Mouse (Mus musculus) mouse embryonic stem cell (cell line): ENCODE results near the gene Tti1.
"Not testable (repeated sequence)": the region's sequence is repeated elsewhere in the genome, so short reads cannot be mapped to it uniquely, and the experiment has no call there.

Source experiments
- in situ Hi-C, 2 experiments: fragments of 300-500 bp; cut with MboI; formaldehyde crosslinking; loops; 1 replicate in 1 of 2; 3 replicates in 1 of 2; pipeline ENCODE4 v1.14.3; 2019 to 2020; ENCODE audit warnings: low sequenced_read_pairs in 2 of 2, low pct_unique_long_range_greater_than_20kb in 1 of 2, mixed read lengths in 1 of 2; ENCODE audit not compliant: unreplicated experiment in 1 of 2

Gene Tti1

DNA sequence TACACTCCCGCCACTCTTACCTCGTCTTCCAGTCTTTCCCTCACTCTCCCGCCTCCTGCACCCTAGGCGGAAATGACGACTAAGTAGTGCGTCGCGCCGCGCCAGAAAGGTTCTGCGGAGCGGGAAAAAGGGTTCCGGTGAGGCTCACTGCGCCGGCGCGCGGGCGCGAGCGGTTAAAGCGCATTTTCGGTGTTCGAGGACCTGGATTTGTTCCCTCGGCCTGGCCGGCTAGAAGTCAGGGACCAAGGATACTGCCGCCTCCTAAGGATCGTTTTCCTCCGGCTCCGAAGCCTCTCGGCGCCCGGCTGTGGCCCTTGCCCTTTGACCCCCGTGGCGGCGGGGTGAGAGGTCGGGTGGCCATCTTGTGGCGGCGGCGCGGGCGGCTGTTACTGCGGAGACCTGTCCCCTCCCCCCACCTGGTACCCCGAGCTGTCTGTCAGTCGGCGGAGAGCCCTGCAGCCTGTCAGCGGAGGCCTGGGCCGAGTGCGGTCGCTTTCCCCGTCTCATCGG, at the start of gene Tti1, which contains the start of gene Rprd1b:
Tti1 (minus strand) TSS at position 80 of the 510 bp plus-strand sequence.
Rprd1b (plus strand) TSS at position 144 of the 510 bp plus-strand sequence.
- in situ Hi-C loops: no loop called here

DNA sequence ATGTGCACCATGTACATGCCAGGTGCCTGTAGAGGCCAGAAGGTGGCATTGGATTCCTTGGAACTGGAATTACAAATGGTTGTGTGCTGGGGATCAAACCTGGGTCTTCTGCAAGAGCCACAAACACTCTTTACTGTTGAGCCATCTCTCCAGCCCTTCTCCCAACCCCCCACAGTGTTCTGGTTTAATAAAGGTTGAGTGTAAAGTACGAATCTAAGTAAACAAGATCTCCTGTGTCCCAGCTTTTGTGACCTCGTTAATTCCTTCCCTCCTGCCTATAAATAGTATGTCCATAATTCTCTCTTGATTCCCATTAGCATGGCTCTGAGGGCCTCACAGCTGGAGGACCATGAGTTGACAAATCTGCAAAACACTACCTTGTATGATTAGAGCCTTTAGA, 49.7 kb upstream of the Tti1 start:
- in situ Hi-C loops: no loop called here

DNA sequence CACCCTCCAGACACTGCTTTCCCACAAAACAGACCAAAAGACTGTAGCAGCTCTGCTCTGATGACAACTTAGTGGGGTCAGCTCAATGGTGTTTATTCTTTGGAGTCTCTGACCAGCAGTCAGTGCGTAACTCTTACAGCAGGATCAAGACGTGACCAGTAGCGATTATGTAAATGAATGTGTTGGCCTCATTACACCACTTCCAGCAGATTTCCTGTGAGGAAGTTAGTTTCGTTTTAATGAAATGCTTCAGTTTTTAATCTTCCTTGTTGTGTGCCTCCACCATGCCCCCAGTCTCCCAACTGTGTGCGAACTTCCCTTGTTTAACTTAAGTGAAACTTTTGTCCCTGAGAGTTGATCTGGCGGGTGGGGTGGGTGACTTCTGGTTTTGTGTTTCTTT, 48.5 kb upstream of the Tti1 start:
- in situ Hi-C loops: no loop called here

DNA sequence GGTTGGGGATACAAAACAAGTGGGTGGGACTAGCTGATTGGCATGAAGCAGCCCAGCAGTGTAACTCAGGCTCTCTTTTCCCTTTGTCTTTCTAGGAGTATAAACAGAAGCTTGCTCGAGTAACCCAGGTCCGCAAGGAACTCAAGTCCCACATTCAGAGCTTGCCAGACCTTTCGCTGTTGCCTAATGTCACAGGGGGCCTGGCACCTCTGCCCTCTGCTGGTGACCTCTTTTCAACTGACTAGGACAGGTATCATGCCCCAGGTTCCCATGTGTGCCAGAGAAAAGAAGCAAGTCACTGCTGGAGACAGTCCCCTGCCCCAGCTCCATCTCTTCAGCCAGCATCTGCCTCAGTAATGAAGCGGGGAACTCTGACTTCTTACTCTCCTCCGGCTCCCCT, 46.6 kb upstream of the Tti1 start:
- in situ Hi-C loops: no loop called here

DNA sequence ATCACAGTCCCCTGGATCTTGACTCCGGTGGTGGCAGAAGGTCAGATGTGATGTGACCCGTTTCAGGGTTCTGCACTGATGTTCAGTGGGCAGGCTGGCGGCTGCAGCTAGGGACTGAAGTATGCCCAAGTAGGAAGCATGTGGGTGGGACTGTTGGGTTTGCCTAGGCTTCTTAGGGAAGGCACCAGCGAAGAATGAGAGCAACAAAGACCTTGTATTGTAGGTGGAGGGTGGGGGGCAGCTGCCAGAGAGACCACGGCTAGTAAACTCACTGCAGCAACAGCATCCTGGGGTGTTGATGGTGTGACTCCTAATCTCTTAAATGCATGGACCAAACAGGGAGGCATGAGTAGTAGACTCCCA, 43.4 kb upstream of the Tti1 start:
- in situ Hi-C loops: no loop called here

DNA sequence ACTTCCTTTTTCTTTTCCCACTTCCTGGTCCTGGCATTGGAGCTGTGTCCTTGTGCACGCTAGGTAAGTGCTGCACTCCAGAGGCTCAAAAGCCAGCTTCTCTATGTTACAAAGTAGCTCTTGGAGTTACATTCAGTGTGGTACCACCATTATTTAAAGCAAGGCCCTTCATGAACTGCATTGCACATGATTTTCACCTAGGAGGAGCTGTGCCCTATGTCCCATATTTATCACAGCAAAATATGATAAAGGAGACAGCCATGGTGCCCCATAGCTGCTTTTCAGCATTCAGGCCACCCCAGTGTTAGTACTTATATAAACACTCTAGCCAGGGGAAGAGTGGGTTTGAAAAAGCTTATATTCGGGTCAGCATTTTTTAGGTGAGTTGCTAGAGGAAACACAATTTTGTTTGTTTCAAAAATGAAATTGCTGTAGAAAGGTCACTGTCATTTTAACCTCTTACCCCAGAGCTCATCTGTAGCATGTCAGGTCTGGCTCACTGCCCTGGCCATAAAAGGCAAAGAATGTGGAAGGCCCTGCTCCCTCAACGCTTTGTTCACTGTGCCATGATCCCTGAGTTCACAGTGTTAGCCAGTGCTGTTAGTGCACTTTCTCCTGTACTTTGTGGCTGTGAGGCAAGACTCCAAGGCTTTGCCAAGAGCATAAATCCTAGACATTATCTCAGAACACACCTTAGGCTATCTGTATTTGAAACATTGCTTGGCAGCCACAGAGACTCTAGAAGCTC, 42.8 kb upstream of the Tti1 start:
- in situ Hi-C loops: no loop called here

DNA sequence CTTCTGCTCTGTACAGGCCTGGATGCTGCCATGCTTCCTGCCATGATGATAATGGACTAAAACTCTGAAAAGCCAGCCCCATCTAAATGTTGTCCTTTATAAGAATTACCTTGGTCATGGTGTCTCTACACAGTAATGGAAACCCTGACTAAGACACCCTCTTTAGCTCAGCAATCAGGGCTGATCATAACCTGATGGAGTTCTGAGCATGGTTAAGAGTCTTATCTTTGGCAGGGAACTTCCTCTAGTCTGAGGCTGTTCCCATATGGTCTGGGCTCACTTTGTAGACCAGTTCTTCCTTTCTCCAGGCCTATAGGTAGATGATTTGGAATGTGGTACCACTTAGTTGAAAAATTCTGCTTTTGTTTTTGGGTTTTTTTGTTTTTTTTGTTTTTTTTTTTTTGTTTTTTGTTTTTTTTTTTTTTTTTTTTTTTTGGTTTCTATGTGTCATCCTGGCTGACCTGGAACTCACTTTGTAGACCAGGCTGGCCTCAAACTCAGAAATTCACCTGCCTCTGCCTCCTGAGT, 40.3 kb upstream of the Tti1 start:
- in situ Hi-C loops: no loop called here

DNA sequence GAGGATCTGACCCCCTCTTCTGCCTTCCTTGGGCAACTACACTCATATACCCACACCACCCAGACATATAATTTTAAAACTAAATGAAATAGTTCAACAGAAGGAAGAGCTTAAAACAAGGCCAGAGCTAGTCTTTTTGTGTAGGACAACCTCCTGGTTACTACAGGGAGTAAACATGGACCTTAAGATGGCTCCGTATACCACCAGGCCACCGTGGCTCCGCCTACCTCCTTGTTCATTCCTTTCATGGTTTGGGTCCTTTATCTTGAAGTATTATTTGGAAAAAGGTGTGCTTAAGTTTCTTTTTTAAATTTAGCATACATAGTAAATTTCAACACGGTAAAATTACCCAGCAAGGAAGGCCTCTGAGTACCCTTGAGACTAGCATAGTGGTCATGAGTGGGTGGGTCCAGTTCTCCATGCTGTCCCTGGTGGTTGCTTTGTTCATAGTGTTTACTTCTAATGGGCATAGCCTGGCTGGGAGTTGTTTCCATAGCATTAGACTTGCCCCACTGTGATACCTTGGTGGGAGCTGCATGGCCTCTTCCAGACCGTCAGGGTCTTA, 39.1 kb upstream of the Tti1 start:
- in situ Hi-C loops: no loop called here

DNA sequence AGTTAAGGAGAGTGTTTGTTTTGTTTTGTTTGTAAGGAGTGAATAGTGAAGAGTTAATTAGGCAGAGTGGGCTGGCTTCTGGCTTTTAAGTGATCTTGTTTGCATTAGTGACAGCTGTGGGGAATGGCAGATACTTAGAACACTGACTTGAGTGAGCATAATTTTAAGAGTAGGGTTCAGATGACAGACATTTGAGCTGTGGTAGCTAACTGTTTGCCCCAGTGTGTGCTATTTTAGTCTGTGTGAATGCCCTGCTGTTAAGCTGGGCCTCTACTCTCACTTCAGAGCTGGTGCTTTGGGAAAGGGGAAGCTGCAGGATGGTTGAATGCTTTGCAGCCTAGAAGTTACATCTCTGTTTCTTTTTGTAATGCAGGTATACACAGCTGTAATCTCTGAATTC, 38.2 kb upstream of the Tti1 start:
- in situ Hi-C loops: no loop called here

DNA sequence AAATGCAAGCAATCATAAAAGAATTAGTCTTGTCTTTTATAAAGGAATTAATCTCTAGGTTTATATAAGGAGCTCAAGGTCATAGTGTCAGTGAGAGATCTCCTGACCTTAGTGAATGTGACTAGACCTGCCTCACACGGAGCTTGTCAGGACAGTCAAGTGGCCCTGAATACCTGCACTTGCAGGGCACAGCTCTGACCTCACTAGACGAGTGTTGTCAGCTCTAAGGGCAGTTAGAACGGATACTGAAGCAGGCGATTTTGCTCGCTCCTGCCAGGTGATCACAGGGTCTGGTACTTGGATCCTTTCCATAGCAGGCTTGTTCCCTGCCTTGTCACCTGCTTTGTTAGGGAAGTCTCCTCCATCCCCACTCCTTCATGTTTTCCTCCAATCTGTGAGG, 36.8 kb upstream of the Tti1 start:
- in situ Hi-C loops: no loop called here

DNA sequence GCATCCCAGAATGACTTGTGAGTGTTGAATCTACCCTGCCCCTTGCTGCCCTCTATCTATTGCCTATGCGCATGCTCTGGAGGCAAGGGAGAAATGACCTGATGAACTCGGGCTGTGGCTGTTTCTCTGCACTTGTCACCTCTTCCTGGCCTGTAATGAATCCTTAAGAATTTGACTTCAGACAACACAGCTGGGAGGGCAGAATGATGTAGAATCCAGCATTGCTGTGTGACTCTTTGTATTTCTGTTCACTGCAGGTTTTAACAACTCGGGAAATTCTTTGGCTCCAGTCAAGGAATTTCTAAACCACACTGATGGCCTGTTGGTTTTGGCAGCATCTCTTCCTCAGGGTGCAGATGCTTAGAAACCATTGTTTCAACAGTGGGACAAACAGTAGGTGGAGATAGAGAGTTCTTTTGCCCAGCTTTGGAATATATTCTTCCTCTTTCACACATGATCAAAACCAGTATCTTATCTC, 36.4 kb upstream of the Tti1 start:
- in situ Hi-C loops: no loop called here

DNA sequence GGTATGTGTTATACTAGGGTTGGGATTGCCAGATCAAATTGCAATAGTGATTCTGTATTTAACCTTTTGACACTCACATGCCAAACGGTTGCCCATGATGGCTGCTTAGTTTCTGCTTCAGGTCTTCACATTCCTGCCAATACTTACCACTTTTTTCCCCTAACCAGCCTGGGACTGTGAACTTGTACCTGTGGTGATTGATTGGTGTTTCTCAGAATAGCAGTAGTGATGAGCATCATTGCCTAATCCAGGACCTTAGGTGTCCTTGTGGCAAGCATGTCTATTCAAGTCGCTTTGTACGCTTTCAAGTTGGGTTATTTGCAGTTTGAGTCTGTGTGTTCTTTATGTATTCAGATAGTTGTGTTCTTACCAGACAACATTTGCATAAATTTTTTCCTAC, 34.8 kb upstream of the Tti1 start:
- in situ Hi-C loops: no loop called here

DNA sequence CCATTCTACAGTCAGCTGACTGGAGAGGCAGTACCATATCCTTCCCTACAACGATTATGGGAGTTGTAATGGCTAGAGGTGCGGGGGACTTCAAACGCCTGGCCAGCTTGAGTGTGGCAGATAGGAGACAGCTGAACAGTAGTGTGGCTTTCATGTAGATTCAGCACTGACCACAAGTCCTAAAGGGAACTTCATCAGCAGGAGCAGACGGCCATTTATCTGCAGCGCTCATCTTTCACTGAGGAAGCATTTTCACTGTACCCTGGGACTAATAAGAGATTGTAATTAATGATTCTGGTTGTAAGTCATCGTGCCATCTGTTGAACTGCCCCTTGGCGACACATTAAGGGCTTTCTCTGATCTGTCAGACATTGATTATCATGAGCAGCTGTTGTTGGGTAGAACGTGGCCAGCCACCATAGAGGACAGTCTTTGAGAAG, 31.5 kb upstream of the Tti1 start:
- in situ Hi-C loops: no loop called here

DNA sequence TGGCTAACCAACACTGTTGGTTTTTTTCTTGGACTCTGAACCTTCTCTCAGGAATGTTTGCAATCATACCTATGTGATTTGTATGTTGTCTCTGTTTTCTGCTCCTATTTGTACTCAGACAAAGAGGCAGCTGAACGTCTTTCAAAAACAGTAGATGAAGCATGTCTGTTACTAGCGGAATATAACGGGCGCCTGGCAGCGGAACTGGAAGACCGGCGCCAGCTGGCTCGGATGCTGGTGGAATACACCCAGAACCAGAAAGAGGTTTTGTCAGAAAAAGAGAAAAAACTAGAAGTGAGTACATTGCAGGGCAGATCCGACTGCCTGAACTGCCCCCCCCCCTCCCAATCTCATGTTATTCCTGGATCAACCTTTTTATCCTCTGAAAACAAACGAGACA, 30.3 kb upstream of the Tti1 start:
- in situ Hi-C loops: no loop called here

DNA sequence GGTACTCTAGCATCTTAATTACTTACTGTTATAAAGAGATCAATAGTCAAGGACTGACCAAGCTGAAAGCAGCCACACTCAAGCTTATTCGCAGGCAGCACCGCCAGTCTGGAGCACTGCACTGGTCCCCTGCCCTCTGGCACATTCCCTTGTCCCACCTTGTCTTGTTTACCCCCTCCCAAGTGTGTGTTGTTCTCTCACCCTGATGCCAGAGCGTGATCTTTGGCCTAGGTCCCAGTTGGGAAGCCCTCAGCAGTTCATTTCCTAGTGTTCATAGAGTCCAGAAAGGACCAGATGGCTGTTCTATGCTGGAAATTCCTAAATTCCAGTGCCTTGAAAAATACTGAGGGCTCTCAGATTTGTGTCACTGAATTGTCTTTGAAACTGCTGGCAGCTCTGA, 28.8 kb upstream of the Tti1 start:
- in situ Hi-C loops: no loop called here

DNA sequence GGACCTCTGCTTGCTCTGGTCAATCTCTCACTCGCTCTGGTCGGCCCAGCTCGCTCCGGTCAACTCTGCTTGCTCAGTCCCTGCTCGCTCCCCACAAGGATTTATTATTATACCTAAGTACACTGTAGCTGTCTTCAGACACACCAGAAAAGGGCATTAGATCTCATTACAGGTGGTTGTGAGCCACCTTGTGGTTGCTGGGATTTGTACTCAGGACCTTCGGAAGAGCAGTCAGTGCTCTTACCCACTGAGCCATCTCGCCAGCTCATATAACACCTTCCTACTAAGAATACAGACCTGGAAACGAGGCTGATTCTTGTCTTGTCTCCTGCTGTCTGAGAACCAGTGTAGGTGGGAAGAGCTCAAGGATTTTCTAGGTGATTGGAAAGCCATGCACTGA, 27.1 kb upstream of the Tti1 start:
- in situ Hi-C loops: not testable (repeated sequence)

DNA sequence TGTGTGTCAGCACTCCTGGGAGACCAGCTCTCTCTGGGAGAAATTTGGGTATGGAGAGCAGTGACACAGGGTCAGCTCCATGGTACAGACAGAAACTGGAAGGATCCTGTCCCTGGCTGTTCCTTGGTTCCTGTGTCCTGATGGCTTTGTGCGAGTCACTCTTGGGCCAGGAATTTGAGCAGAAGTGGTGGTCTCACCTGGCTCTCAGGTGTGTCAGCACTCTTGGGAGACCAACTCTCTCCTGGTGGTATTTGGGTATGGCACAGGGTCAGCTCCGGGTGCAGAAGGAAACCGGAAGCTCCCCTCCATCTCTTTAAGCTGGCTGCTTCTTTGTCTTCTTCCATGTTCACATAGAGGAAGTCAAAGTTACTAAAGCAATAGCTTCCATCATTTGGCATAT, 26.4 kb upstream of the Tti1 start:
- in situ Hi-C loops: no loop called here

DNA sequence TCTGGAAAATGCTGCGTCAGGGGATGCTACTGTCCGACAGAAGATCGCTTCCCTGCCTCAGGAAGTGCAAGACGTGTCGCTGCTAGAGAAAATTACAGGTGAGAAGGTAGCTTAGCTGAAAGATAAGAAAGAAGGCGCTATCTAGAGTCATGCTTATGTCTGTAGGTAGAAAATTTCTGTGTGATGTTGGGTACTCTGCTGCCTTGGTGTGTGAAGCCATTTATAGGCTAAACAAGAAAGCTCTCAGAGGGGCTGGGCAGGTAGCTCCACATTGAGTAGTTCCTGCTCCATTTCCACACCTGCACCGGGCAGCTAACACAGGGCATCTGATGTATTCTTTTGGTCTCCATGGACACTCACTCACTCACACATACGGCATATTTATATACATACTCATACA, 21.9 kb upstream of the Tti1 start:
- in situ Hi-C loops: no loop called here

DNA sequence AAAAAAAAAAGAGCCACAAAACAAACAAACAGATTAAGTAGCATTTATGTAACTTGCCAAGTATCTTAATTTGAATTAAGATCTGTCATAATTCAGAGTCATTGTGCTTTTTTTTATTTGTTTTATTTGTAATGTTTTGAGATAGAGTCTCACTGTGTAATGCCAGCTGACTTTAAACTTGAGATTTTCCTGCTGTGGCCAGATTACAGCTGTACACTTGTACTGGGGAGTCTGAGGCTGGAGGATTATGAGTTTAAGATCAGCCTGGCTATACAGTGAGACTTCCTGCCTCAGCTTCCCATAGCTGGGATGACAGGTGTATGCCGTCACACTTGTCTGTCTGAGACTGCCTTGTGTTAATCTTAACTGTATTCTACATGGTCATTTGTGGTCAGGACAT, 20.5 kb upstream of the Tti1 start:
- in situ Hi-C loops: no loop called here

DNA sequence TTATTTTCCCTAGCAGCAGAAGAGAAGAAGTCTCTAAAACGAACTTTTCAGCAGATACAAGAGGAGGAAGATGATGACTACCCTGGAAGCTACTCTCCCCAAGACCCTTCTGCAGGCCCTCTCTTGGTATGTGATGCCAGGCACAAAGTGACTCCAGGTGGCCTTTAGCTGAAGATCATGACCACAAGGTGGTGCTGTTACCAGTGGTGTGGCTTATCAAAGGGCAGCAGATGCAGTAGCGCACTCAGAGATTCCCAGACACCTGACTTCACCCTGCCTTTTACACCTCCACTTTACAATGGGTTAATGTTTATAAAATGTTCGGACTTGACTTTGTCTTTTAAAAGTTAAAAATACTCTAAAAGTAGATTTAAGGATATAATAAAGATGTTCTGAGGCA, 19.7 kb upstream of the Tti1 start:
- in situ Hi-C loops: no loop called here
